Mouse (Mus musculus) lung, embryonic 16.5 days (tissue): ENCODE data around the gene Alg10b. TPM values are rescaled to one million over a fixed set of nuclear protein-coding genes. Genes with fewer than 3 reads are reported as not detected.
"Not testable (repeated sequence)": the region's sequence is repeated elsewhere in the genome, so short reads cannot be mapped to it uniquely, and the experiment has no call there.

Experiments used
- ATAC-seq: fragments of 200-750 bp; cut with Nextera tagmentation; 2 replicates; pipeline ENCODE4 v1.8.0; 2017; ENCODE audit warnings: low read depth, mild to moderate bottlenecking, moderate library complexity
- H3K27ac ChIP-seq: fragments of 300-500 bp; sonication (generic); 2 replicates; pipeline ENCODE4 v1.5.1; 2014; ENCODE audit warnings: mild to moderate bottlenecking, control low read depth, low read length
- H3K27me3 ChIP-seq: fragments of 300-500 bp; sonication (generic); 2 replicates; pipeline ENCODE4 v1.6.1; 2014; ENCODE audit warnings: low read depth, low read length, mixed read lengths; ENCODE audit not compliant: control insufficient read depth, insufficient read depth
- H3K36me3 ChIP-seq: fragments of 300-500 bp; sonication (generic); 2 replicates; pipeline ENCODE4 v1.6.1; 2014; ENCODE audit warnings: low read length; ENCODE audit not compliant: control insufficient read depth, insufficient read depth
- H3K4me1 ChIP-seq: fragments of 300-500 bp; sonication (generic); replicated peaks from 2 replicates; pipeline ENCODE4 v1.6.1; 2014; ENCODE audit warnings: low read length, mixed read lengths; ENCODE audit not compliant: control insufficient read depth, insufficient read depth
- H3K4me2 ChIP-seq: fragments of 300-500 bp; sonication (generic); 2 replicates; pipeline ENCODE4 v1.6.1; 2014; ENCODE audit warnings: low read depth, low read length, control low read depth
- H3K4me3 ChIP-seq: fragments of 300-500 bp; sonication (generic); 2 replicates; pipeline ENCODE4 v1.5.1; 2014; ENCODE audit warnings: mild to moderate bottlenecking, low read length, control low read depth
- H3K9ac ChIP-seq: fragments of 300-500 bp; sonication (generic); 2 replicates; pipeline ENCODE4 v1.6.1; 2014; ENCODE audit warnings: low read length, control low read depth
- H3K9me3 ChIP-seq: fragments of 300-500 bp; sonication (generic); 2 replicates; pipeline ENCODE4 v1.6.1; 2016; ENCODE audit warnings: low read length; ENCODE audit not compliant: control insufficient read depth
- WGBS: fragments of 180-500 bp; shearing (Covaris S2); extraction: QIAGEN DNeasy Blood & Tissue Kit; methylation state at CpG from one replicate; pipeline ENCODE4 v1.1.7; 2014; 5-methylcytosine and 5-hydroxymethylcytosine counted together
- polyA plus RNA-seq: library from polyadenylated mRNA; unstranded; fragments of >200 nt; fragmentation: Nextera tagmentation; extraction: Ambion mirVana; gene quantifications from 2 replicates; pipeline ENCODE4 v1.2.1, GENCODE M21; 2015

Alg10b gene
- 29.3 and 32.5 TPM in 2 replicates for polyA plus RNA-seq

- Histone ChIP-seq H3K4me3 (peak within 1 kb of the TSS; percentile 74), H3K27me3 (no peaks in the 10 kb centered on the region), H3K9ac (peak within 1 kb of the TSS; percentile 95), H3K4me2 (peak within 1 kb of the TSS; percentile 85), H3K9me3 (no peaks in the 10 kb centered on the region), H3K36me3 (peaks cover 15% of the 10 kb centered on the region), H3K27ac (peak within 1 kb of the TSS; percentile 86), H3K4me1 (peaks cover 9% of the 10 kb centered on the region; the same call in 1 of the 2 replicates)
- under 1% methylated on average over 55 of the region's 59 CpGs for whole genome bisulfite sequencing
- ATAC-seq = peak; percentile 99
These were observed at the start of gene Alg10b for GRCm38 (mm10) chr15:90223969-90224750. Gene Alg10b (plus strand): TSS chr15:90224311.

GRCm38 (mm10) chr15:90183108-90183507, 41.0 kb upstream of the Alg10b start:
- not testable (repeated sequence) for ATAC-seq, H3K9ac ChIP-seq, H3K4me2 ChIP-seq, H3K4me3 ChIP-seq, H3K27me3 ChIP-seq, H3K27ac ChIP-seq, H3K4me1 ChIP-seq, H3K9me3 ChIP-seq, H3K36me3 ChIP-seq
- WGBS = 68% methylated on average over 8 of the region's 8 CpGs

- H3K9ac ChIP-seq = no peak overlapping the region
- H3K4me3 ChIP-seq = no peak overlapping the region
- H3K27ac ChIP-seq = no peak overlapping the region
- no peak overlapping the region for H3K4me2 ChIP-seq
- no peaks in the 10 kb centered on the region for H3K4me1 ChIP-seq
- no peak for ATAC-seq
- no peaks in the 10 kb centered on the region for H3K9me3 ChIP-seq
- H3K27me3 ChIP-seq = no peaks in the 10 kb centered on the region
- WGBS = 89% methylated on average over 6 of the region's 6 CpGs
- no peaks in the 10 kb centered on the region for H3K36me3 ChIP-seq
These were observed 40.6 kb upstream of the Alg10b start for GRCm38 (mm10) chr15:90183511-90183910.

- H3K4me3 ChIP-seq = no peak overlapping the region
- H3K27me3 ChIP-seq = no peaks in the 10 kb centered on the region
- no peaks in the 10 kb centered on the region for H3K36me3 ChIP-seq
- H3K27ac ChIP-seq = no peak overlapping the region
- no peaks in the 10 kb centered on the region; the same call in 1 of the 2 replicates for H3K4me1 ChIP-seq
- ATAC-seq = no peak
- H3K9me3 ChIP-seq = no peaks in the 10 kb centered on the region
- no peak overlapping the region for H3K9ac ChIP-seq
- 93% methylated on average over 3 of the region's 3 CpGs for whole genome bisulfite sequencing
- H3K4me2 ChIP-seq = no peak overlapping the region
These were observed 39.4 kb upstream of the Alg10b start for GRCm38 (mm10) chr15:90184743-90185142.

GRCm38 (mm10) chr15:90189477-90189876, 34.6 kb upstream of the Alg10b start:
- ATAC-seq = no peak
- no peak overlapping the region for H3K27ac ChIP-seq
- WGBS = 57% methylated on average over 9 of the region's 9 CpGs
- no peak overlapping the region for H3K4me3 ChIP-seq
- no peak overlapping the region for H3K4me2 ChIP-seq
- H3K9me3 ChIP-seq = no peaks in the 10 kb centered on the region
- H3K4me1 ChIP-seq = no peaks in the 10 kb centered on the region; the same call in 1 of the 2 replicates
- no peaks in the 10 kb centered on the region for H3K27me3 ChIP-seq
- no peaks in the 10 kb centered on the region for H3K36me3 ChIP-seq
- H3K9ac ChIP-seq = no peak overlapping the region

GRCm38 (mm10) chr15:90213946-90214345, 10.2 kb upstream of the Alg10b start:
- Histone ChIP-seq H3K36me3 (no peaks in the 10 kb centered on the region), H3K4me1 (no peaks in the 10 kb centered on the region), H3K27ac (no peak overlapping the region), H3K9ac (no peak overlapping the region), H3K4me3 (no peak overlapping the region), H3K27me3 (no peaks in the 10 kb centered on the region), H3K9me3 (no peaks in the 10 kb centered on the region), H3K4me2 (no peak overlapping the region)
- no peak for ATAC-seq
- WGBS = 76% methylated on average over 8 of the region's 8 CpGs

- H3K4me3 ChIP-seq = no peak overlapping the region
- no peak for ATAC-seq
- no peak overlapping the region for H3K4me2 ChIP-seq
- H3K36me3 ChIP-seq = no peaks in the 10 kb centered on the region
- no peak overlapping the region for H3K27ac ChIP-seq
- no peaks in the 10 kb centered on the region for H3K4me1 ChIP-seq
- no peak overlapping the region for H3K9ac ChIP-seq
- 12% methylated on average over 6 of the region's 6 CpGs for WGBS
- no peaks in the 10 kb centered on the region for H3K27me3 ChIP-seq
- H3K9me3 ChIP-seq = no peaks in the 10 kb centered on the region
These were observed 9.2 kb upstream of the Alg10b start for GRCm38 (mm10) chr15:90214913-90215312.

GRCm38 (mm10) chr15:90225058-90225575, 1.0 kb downstream of the Alg10b start:
- Histone ChIP-seq H3K4me3 (peak overlapping the region; percentile 74), H3K4me1 (peaks cover 9% of the 10 kb centered on the region; the same call in 1 of the 2 replicates), H3K27ac (no peak overlapping the region), H3K36me3 (peaks cover 22% of the 10 kb centered on the region), H3K27me3 (no peaks in the 10 kb centered on the region), H3K9ac (peak overlapping the region; percentile 95), H3K9me3 (no peaks in the 10 kb centered on the region), H3K4me2 (peak overlapping the region; percentile 85)
- WGBS = 54% methylated on average over 4 of the region's 4 CpGs
- no peak for ATAC-seq

- H3K9ac ChIP-seq = no peak overlapping the region
- WGBS = 30% methylated on average over 2 of the region's 2 CpGs
- H3K4me2 ChIP-seq = no peak overlapping the region
- no peak overlapping the region for H3K27ac ChIP-seq
- no peak overlapping the region for H3K4me3 ChIP-seq
- peaks cover 6% of the 10 kb centered on the region; the same call in 1 of the 2 replicates for H3K36me3 ChIP-seq
- no peaks in the 10 kb centered on the region for H3K27me3 ChIP-seq
- no peaks in the 10 kb centered on the region for H3K4me1 ChIP-seq
- ATAC-seq = no peak
- H3K9me3 ChIP-seq = no peaks in the 10 kb centered on the region
These were observed 13.5 kb downstream of the Alg10b start for GRCm38 (mm10) chr15:90237657-90238056.
